Mouse (Mus musculus) Muller cell, postnatal 12 days (primary cell): ENCODE measurements around the gene Vpreb2.
"Not testable (repeated sequence)": the region's sequence is repeated elsewhere in the genome, so short reads cannot be mapped to it uniquely, and the experiment has no call there.

Source experiments
- DNase-seq: peaks from one replicate; pipeline ENCODE4 v3.0.0-alpha.2; 2015; ENCODE audit errors: inconsistent ontology term

Gene Vpreb2

DNA sequence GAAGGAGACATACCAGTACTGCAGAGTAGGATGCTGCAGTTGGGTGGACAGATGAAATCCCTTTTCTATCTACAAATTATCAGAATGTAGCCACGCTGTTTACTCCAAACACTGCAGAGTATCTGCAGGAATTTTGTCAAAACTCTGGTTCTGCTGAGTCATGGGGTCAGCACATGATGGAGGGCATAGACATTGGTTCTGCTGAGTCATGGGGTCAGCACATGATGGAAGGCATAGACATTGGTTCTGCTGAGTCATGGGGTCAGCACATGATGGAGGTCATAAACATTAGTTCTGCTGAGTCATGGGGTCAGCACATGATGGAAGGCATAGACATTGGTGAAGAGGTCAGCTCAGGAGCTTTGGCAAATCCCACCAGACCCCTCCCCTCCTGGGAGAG lies 7.5 kb downstream of the Vpreb2 start:
- DNase-seq = no peak

DNA sequence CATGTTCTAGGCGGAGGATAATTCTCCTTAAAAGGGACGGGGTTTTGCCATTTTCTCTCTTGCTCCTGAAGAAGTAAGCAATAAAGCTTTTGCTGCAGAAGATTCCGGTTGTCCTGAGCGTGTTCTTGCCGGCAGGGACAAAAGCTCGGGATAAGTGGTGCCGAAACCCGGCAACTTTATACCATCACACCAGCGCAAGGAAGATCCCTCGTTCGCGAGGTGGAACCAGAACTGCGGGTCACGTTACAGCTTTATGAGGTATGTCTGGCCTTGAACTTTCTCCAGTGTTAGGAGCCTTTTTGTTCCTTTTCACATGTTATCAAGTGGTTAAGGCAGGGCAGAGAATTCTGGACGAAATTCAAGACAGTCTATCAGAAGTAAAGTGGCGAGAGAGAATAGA lies 12.1 kb downstream of the Vpreb2 start:
- DNase-seq = not testable (repeated sequence)

DNA sequence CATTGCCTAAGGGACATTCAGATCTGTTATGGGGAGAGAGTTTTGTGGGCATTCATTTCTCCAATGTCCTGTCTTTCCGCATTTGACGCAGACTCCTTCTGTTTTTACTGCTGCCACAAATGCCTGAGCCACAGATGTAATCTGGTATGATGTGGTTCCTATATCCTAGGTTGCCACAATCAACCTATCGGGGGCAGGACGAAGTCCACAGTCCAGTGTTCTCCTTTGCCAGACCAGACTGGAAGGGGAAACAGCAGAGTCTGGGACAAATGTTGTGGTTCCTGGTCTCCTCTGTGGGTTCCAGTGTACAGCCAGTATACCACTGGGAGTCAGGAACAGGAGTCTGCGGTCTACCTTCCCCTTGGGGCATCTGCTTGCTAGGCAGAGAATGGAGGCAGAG lies 19.4 kb downstream of the Vpreb2 start:
- no peak for DNase-seq

DNA sequence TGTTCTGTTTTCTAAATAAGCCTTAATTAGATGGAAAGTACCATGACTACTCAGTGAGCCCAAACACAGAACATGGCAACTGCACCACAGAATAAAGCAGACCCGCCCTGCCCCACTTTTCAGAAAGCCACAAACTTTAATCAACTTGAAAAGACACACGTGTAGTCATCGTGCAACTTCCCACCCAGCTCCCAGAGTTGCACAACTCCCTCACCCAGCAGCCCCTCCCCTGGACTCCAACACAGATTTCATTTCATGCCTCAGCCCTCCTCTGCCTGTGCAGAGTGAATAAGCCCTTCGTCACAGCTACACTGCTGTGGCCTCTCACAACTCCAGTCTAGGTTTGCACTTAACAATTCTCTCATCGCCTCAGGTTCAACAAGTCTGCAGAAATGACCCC lies 24.4 kb downstream of the Vpreb2 start:
- DNase-seq = peak; percentile 45

DNA sequence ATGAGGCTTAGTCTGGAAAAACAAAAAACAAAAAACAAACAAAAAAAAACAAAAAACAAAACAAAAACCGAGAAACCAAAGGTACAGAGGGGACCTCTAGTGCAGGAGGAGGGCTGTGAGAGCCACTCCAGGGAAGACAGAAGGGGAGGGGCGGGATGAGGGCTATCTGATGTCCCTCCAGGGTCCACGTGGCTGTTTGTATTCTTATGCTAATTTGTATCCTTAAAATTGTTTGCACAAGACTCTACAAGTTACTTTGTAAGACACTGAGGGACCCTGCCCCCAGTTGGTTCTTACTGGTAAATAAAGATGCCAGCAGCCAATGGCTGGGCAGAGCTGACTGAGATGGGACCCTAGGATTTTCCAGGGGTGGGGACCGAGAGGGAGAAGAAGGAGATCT lies 26.9 kb downstream of the Vpreb2 start:
- DNase-seq = no peak

DNA sequence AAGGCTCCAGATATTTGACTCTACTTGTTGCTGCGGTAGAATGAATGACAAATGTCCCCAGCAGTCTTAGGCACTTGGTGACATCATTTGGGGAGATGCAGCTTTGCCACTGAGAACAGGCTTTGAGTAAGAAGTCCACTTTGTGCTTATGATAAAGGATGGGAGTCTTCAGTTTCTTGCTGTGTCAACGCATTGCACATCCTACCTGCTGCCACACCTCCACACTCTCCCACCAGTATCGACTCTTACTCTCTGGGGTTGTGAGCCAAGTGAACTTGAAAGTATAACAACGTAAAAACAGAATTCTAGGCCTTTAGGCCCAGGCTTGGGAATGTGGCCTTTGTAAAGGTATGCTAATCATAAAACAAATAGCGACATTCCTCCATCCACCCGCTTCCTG lies 30.9 kb downstream of the Vpreb2 start:
- no peak for DNase-seq

- not testable (repeated sequence) for DNase-seq
Measured at GRCm38 (mm10) chr16:18016482-18016881, 36.3 kb downstream of the Vpreb2 start.

- DNase-seq = no peak
Measured at GRCm38 (mm10) chr16:18022780-18023557, 42.7 kb downstream of the Vpreb2 start.

GRCm38 (mm10) chr16:18027371-18027770 lies 47.1 kb downstream of the Vpreb2 start:
- DNase-seq = no peak
